Mouse (Mus musculus) erythroblast, embryonic 14.5 days (primary cell): Measurements from ENCODE around the gene Runx3.

Experiments used
- GATA1 ChIP-seq: IDR thresholded peaks from 2 replicates; pipeline ENCODE4 v1.6.1; 2012; ENCODE audit warnings: low read length, inconsistent platforms, mixed read lengths
- TAL1 ChIP-seq: IDR thresholded peaks from 3 replicates; pipeline ENCODE4 v1.6.1; 2012; ENCODE audit warnings: low read length, inconsistent platforms, mixed read lengths

DNA sequence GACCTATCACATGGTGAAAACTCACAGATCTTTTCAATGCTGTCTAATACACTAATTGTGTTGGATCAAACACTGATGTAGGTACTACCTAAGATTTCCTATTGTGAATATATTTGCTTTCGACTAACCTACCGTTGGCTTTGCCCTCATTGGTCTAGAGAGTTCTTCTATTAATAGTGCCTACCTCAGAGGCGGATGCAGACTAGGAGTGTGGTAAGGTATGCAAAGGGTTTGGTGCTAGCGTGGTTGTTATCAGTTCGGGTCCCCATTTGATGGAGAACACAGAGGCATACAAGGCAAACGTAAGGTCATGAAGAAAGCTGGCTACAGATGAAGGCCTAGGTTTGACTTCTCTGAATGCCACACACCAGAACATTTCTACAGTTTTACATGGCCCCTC lies 47.8 kb upstream of the Runx3 start:
- no peak for TF ChIP-seq TAL1
- no peak for TF ChIP-seq GATA1
